Mouse (Mus musculus): ENCODE measurements around the gene Bak1. TPM values are rescaled to one million over a fixed set of nuclear protein-coding genes. Genes with fewer than 3 reads are reported as not detected.

The Bak1 gene
- polyA plus RNA-seq, 1 experiment from 2014 or later: 6.3 TPM

GRCm38 (mm10) chr17:27056812-27057516 is 28.2 kb upstream of the Bak1 start, which contains the start of gene Itpr3:
Gene Itpr3 (plus strand): TSS chr17:27057304.
- peak; percentile 58 for ATAC-seq (replicated peaks; ENCODE audit: low FRiP score, low read depth)
- peaks cover 34% of the 10 kb centered on the region for H3K4me1 ChIP-seq (replicated peaks; ENCODE audit: insufficient read depth, low read length)
- no peaks in the 10 kb centered on the region for H3K36me3 ChIP-seq (ENCODE audit: insufficient read depth, low read length)
- DNase-seq (ENCODE audit: low spot score): peak; percentile 69
- no peaks in the 10 kb centered on the region for H3K27me3 ChIP-seq (ENCODE audit: insufficient read depth, low read length)
- H3K4me3 ChIP-seq (replicated peaks; ENCODE audit: low read depth, low read length): peak within 1 kb of the TSS; percentile 64
- peak within 1 kb of the TSS; percentile 93 for H3K27ac ChIP-seq
- H3K4me2 ChIP-seq (ENCODE audit: low read length): peak within 1 kb of the TSS; percentile 92
- TF ChIP-seq CTCF (IDR thresholded peaks at IDR 0.05; ENCODE audit: low read depth): no peak
- peak within 1 kb of the TSS; percentile 75 for H3K9ac ChIP-seq (ENCODE audit: low read depth, low read length)
- no peaks in the 10 kb centered on the region for H3K9me3 ChIP-seq (replicated peaks; ENCODE audit: low read length)
- WGBS: 2% methylated on average over 65 of the region's 66 CpGs

GRCm38 (mm10) chr17:27056170-27056569 is 27.4 kb upstream of the Bak1 start:
- 0% methylated on average over 13 of the region's 13 CpGs for WGBS

DNA sequence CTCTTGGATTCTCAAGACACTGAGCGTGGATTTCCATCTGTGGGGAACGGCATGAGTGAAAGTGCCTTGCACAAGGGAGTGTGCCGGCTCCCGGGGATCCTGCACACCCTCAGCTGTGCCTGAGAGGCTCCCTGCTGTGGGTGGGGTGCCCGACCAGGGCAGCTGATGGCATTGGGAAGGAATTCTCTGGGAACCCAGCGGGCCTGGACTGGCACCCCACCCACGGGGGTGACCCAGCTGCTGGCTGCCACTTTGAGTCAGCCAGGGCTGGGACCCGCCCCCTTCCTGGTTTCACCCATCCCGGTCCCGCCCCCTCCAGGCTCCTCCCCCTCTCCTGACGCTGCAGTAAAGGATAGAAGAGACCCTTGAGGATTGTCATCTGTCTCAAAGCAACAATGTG is 22.7 kb upstream of the Bak1 start:
- no peaks in the 10 kb centered on the region for H3K9me3 ChIP-seq (replicated peaks; ENCODE audit: low read length)
- H3K27ac ChIP-seq: 0 out of 2 replicates have a peak overlapping the region, but pooled peaks have one; percentile 19
- H3K36me3 ChIP-seq (ENCODE audit: insufficient read depth, low read length): no peaks in the 10 kb centered on the region
- H3K4me2 ChIP-seq (ENCODE audit: low read length): peak overlapping the region; percentile 41
- H3K9ac ChIP-seq (ENCODE audit: low read depth, low read length): no peak overlapping the region
- ATAC-seq (replicated peaks; ENCODE audit: low FRiP score, low read depth) (no peak; the same call in 1 of the 2 replicates), DNase-seq (ENCODE audit: low spot score) (peak; percentile 67)
- WGBS: 33% methylated on average over 10 of the region's 11 CpGs
- peaks cover 5% of the 10 kb centered on the region for H3K4me1 ChIP-seq (replicated peaks; ENCODE audit: insufficient read depth, low read length)
- no peaks in the 10 kb centered on the region for H3K27me3 ChIP-seq (ENCODE audit: insufficient read depth, low read length)
- no peak overlapping the region for H3K4me3 ChIP-seq (replicated peaks; ENCODE audit: low read depth, low read length)
- TF ChIP-seq CTCF (IDR thresholded peaks at IDR 0.05; ENCODE audit: low read depth): no peak

More at GRCm38 (mm10) chr17:27056170-27056569, 27.4 kb upstream of the Bak1 start:
- ATAC-seq (replicated peaks; ENCODE audit: low FRiP score, low read depth) (peak; percentile 47), DNase-seq (ENCODE audit: low spot score) (peak; percentile 94)
- H3K9ac ChIP-seq (ENCODE audit: low read depth, low read length): peak overlapping the region; percentile 75; the same call in 1 of the 2 replicates
- H3K4me2 ChIP-seq (ENCODE audit: low read length): peak overlapping the region; percentile 92
- peak overlapping the region; percentile 93 for H3K27ac ChIP-seq
- H3K27me3 ChIP-seq (ENCODE audit: insufficient read depth, low read length): no peaks in the 10 kb centered on the region
- H3K4me1 ChIP-seq (replicated peaks; ENCODE audit: insufficient read depth, low read length): peaks cover 39% of the 10 kb centered on the region
- H3K4me3 ChIP-seq (replicated peaks; ENCODE audit: low read depth, low read length): peak overlapping the region; percentile 64
- no peaks in the 10 kb centered on the region for H3K9me3 ChIP-seq (replicated peaks; ENCODE audit: low read length)
- no peaks in the 10 kb centered on the region for H3K36me3 ChIP-seq (ENCODE audit: insufficient read depth, low read length)
- no peak for TF ChIP-seq CTCF (IDR thresholded peaks at IDR 0.05; ENCODE audit: low read depth)

DNA sequence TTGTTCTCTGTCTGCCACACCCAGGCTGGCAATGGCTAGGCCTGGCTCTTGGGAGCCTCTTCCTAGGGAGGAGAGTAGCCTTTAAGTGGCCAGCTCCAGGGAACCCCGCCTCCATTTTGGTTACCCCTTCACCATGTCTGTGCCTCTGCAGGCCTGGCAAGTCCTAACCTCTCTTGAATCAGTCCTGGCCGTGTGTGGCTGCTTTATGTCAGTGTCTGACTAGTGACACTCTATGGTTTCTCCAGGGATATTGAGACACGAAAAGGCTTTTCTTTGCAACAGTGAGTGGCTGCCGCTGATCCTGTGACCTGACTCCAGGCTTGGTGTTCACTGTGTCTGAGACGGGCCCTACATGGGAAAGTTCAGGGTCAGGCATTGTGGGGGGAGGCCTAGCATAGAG is 22.0 kb upstream of the Bak1 start:
- no peak overlapping the region for H3K4me2 ChIP-seq (ENCODE audit: low read length)
- 71% methylated on average over 5 of the region's 5 CpGs for WGBS

GRCm38 (mm10) chr17:27048445-27049239 is 19.8 kb upstream of the Bak1 start:
- no peaks in the 10 kb centered on the region for H3K27me3 ChIP-seq (ENCODE audit: insufficient read depth, low read length)
- H3K9me3 ChIP-seq (replicated peaks; ENCODE audit: low read length): no peaks in the 10 kb centered on the region
- H3K9ac ChIP-seq (ENCODE audit: low read depth, low read length): 0 out of 2 replicates have a peak overlapping the region, but pooled peaks have one; percentile 31
- no peaks in the 10 kb centered on the region for H3K36me3 ChIP-seq (ENCODE audit: insufficient read depth, low read length)
- no peak for TF ChIP-seq CTCF (IDR thresholded peaks at IDR 0.05; ENCODE audit: low read depth)
- DNase-seq (ENCODE audit: low spot score): peak; percentile 69
- H3K4me1 ChIP-seq (replicated peaks; ENCODE audit: insufficient read depth, low read length): peaks cover 5% of the 10 kb centered on the region
- peak overlapping the region; percentile 78 for H3K27ac ChIP-seq
- ATAC-seq (replicated peaks; ENCODE audit: low FRiP score, low read depth): no peak
- H3K4me3 ChIP-seq (replicated peaks; ENCODE audit: low read depth, low read length): no peak overlapping the region
- no peak overlapping the region for H3K4me2 ChIP-seq (ENCODE audit: low read length)
- 36% methylated on average over 14 of the region's 14 CpGs for WGBS

More for the DNA sequence above, 22.0 kb upstream of the Bak1 start:
- no peaks in the 10 kb centered on the region for H3K9me3 ChIP-seq (replicated peaks; ENCODE audit: low read length)
- H3K4me3 ChIP-seq (replicated peaks; ENCODE audit: low read depth, low read length): no peak overlapping the region
- peak overlapping the region; percentile 19; the same call in 1 of the 2 replicates for H3K27ac ChIP-seq
- peaks cover 5% of the 10 kb centered on the region for H3K4me1 ChIP-seq (replicated peaks; ENCODE audit: insufficient read depth, low read length)
- DNase-seq (ENCODE audit: low spot score): no peak
- no peak for TF ChIP-seq CTCF (IDR thresholded peaks at IDR 0.05; ENCODE audit: low read depth)
- no peaks in the 10 kb centered on the region for H3K36me3 ChIP-seq (ENCODE audit: insufficient read depth, low read length)
- ATAC-seq (replicated peaks; ENCODE audit: low FRiP score, low read depth): no peak
- H3K9ac ChIP-seq (ENCODE audit: low read depth, low read length): no peak overlapping the region
- no peaks in the 10 kb centered on the region for H3K27me3 ChIP-seq (ENCODE audit: insufficient read depth, low read length)

GRCm38 (mm10) chr17:27047762-27048444 is 19.1 kb upstream of the Bak1 start:
- ATAC-seq (replicated peaks; ENCODE audit: low FRiP score, low read depth): no peak
- TF ChIP-seq CTCF (IDR thresholded peaks at IDR 0.05; ENCODE audit: low read depth): peak; percentile 68
- H3K27ac ChIP-seq: peak overlapping the region; percentile 78
- no peak overlapping the region for H3K9ac ChIP-seq (ENCODE audit: low read depth, low read length)
- no peaks in the 10 kb centered on the region for H3K27me3 ChIP-seq (ENCODE audit: insufficient read depth, low read length)
- H3K4me1 ChIP-seq (replicated peaks; ENCODE audit: insufficient read depth, low read length): peaks cover 5% of the 10 kb centered on the region
- no peak overlapping the region for H3K4me3 ChIP-seq (replicated peaks; ENCODE audit: low read depth, low read length)
- H3K4me2 ChIP-seq (ENCODE audit: low read length): no peak overlapping the region
- 77% methylated on average over 14 of the region's 14 CpGs for WGBS
- no peaks in the 10 kb centered on the region for H3K36me3 ChIP-seq (ENCODE audit: insufficient read depth, low read length)
- H3K9me3 ChIP-seq (replicated peaks; ENCODE audit: low read length): no peaks in the 10 kb centered on the region
- DNase-seq (ENCODE audit: low spot score): no peak

Data from kidney, postnatal 0 days (tissue).